Mouse (Mus musculus) bone marrow macrophage, adult 2 months (primary cell): ENCODE results near the gene Gm6408.
"Not testable (repeated sequence)": the region's sequence is repeated elsewhere in the genome, so short reads cannot be mapped to it uniquely, and the experiment has no call there.

Experiments
- CTCF ChIP-seq: IDR thresholded peaks from 2 replicates; pipeline ENCODE4 v1.5.1; 2012; ENCODE audit warnings: low read depth, mild to moderate bottlenecking, low read length, moderate library complexity
- POLR2A ChIP-seq: IDR thresholded peaks from 2 replicates; pipeline ENCODE4 v1.6.1; 2012; ENCODE audit warnings: mild to moderate bottlenecking, low read depth, low read length, borderline replicate concordance

DNA sequence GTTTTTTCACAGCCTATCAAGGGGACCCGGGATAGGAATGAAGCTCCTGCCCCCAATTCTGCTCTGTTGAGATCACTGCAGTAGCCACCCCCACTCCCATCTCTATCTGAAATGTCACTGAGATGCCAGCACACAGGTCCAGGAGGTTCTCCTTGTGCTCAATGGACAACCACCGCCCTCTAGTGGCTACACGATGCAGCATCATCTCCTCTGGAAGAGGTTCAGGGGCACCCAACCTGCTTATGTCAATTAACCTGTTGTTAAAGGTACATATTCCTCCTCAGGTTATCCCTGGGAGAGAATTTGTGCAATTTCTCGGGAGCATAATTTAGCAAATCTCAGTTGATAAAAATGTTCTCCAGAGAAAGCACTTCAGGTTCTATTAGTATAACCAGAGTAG, 7.2 kb downstream of the Gm6408 start:
- TF ChIP-seq CTCF, POLR2A: not testable (repeated sequence)
